Mouse (Mus musculus) thymus, postnatal 36 days (tissue): ENCODE data around the gene Ambra1.

Experiments
- DNase-seq, 2 experiments: peaks; one replicate each; pipeline ENCODE4 v3.0.0; 2022; ENCODE audit warnings: mixed read lengths in 2 of 2

Ambra1 gene

GRCm38 (mm10) chr2:91729971-91730821, at the start of gene Ambra1:
Gene Ambra1 (plus strand): TSS chr2:91730134.
- DNase-seq, result peak; percentile 82 to 84

- DNase-seq, result peak in 1 of 2 experiments; percentile 13
These were observed 47.1 kb upstream of the Ambra1 start for GRCm38 (mm10) chr2:91682850-91683249.

DNA sequence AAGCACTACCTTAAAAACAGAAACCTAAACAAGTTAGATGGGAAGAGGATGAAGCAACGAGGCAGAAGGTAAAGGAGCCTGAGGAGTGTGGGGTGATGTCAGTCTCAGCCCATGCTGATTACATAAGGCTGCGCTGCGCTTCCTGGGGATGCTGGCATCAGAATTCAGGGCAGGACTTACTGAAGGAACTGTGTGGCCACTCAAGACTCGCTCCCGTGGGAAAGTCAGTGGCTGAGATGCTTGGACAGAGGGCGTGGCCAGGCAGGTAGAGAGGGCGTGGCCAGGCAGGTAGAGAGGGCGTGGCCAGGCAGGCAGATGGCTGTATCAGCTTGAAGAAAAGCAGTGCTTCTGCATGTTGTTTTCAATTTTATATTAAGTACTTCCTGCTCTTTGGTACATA, 46.0 kb upstream of the Ambra1 start:
- DNase-seq, result no peak

DNA sequence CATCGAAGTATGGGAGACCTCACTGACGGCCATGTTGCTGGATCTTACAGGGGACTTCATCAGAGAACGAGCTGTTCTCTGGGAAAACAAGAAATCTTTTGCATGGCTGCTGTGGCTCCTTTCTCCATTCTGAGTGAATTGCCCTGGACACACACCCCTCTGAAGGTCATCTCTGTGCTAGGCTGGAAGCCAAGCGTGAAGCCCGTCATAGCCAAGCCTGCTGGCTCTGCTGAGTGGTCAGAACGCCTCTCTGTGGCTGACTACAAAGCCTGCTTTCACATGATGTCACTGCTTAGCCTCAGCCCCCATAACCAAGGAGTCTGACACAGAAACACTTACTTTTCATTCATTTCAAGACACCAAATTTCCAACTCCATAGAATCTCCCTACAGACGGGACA, 40.5 kb upstream of the Ambra1 start:
- DNase-seq, result no peak

GRCm38 (mm10) chr2:91695436-91696224, 34.3 kb upstream of the Ambra1 start:
- DNase-seq, result no peak

- no peak for DNase-seq
These were observed 33.7 kb upstream of the Ambra1 start for GRCm38 (mm10) chr2:91696225-91696590.

- no peak for DNase-seq
These were observed 30.7 kb upstream of the Ambra1 start for GRCm38 (mm10) chr2:91699225-91699624.

- DNase-seq, result no peak
These were observed 28.6 kb upstream of the Ambra1 start for GRCm38 (mm10) chr2:91701366-91701765.

DNA sequence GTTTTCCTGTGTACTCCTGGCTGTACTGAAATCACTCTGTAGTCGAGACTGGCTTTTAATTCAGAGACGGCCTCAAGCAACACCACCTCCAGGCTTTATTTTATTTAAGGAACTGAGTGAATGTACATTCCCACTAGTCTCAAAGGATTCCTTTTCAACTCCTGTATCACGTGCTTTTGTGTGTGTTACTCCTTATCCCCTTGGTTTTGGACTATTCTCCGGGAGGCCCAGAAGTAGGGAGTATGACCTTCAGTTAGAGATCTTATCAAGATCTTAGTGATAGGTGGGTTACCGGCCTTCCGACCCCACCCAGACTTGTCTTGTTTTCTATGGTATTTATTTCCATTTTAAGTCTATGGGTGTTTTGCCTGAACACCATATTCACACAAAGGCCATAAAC, 24.2 kb upstream of the Ambra1 start:
- DNase-seq, result no peak

GRCm38 (mm10) chr2:91706456-91706855, 23.5 kb upstream of the Ambra1 start:
- DNase-seq, result no peak

DNA sequence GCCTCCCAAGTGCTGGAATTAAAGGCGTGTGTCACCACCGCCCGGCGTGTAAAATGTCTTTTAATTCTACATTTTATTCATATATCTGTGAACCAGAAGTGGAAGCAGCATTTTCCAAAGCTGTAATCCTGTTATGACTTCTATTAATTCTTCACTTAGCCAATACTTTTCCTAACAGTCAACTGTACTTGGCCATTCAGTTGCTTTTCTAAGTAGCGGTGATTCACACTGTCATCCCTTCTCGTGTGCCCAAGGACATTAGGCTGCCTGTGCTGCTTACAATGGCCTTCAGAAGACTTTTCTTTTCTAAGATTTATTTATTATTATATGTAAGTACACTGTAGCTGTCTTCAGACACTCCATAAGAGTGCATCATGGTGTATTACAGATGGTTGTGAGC, 21.6 kb upstream of the Ambra1 start:
- no peak for DNase-seq

DNA sequence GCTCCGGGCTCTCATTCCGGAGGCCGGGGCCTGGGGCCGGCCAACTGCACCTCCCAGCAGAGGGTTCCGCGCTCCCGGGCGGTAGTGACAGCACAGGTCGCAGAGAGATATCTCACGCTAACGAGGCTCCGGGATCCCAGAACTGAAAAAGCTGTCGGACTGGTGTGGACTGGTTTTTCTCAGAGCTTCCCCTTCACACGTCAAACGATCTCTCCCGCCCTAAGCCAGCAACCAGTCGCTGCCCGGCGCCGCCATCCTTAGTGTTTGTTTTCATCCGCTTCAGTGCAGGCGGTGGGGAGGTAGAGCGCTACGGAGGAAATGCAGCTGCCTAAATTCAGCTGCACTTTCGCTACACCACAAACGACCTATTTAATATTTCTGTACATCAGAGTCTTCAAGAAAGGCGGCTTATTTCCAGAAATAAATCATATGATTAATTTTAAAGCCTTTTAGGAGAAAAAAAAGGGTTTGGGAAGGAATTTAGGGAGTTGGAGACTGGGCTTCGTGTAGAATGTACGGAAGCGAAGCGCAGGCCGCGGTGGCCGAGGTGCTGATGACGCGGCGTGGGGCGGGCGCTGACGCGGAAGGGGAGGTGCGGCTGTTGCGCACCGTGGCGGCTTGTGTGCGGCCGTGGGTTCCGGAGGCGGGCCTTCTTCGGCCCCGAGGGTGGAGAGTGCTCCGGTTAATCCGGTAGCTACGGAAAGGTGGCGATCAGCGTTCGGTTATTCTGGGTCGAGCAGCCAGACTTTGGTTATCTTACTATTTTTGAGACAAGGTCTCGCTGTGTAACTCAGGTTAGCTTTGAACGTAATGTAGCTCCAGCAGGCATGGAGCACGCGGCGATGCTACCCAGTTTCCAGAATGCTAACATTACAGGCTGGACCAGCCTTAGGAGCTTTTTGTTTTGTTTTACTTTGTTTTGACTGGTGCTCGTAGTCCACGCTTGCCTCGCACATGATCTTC, 19.4 kb upstream of the Ambra1 start, which contains the start of the genes Atg13 and Harbi1:
Gene Atg13, minus strand, starts transcription at position 305 of the 963 bp plus-strand sequence.
Gene Harbi1, plus strand, starts transcription at position 581 of the 963 bp plus-strand sequence.
- peak; percentile 90 to 92 for DNase-seq

DNA sequence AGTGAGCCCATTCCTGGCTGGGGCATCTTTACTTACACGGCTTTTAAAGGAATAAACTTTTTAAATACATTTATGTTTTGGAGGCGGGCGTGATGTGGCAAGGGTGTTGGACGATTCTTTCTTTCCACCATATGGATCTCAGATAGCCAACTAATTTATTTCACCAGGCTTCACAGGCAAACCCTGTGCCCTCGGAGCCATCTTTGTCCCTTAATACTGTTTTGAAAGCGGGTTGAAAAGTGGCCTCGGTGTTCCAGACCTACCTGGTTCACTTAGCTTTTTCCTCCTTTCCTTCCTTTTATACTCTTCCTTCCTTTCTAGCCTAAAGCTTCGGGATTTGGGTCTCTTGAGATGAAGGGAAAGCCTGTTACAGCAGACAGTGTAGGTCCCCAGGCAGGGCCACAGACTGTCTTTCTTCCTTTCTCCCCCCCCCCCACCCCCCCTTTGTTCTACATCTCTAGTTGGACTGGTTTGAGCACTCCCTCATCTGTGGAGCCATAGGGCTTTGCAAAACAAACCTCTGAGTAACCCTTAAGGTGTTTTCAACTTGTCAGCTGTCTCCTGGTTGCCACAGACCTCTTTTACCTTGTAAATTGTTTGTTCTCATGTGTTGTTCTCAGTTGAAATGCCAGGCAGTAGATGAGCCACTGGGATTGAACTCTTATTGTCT, 18.5 kb upstream of the Ambra1 start:
- peak in 1 of 2 experiments; percentile 2 for DNase-seq

- DNase-seq, result no peak
These were observed 15.0 kb upstream of the Ambra1 start for GRCm38 (mm10) chr2:91714921-91715320.

DNA sequence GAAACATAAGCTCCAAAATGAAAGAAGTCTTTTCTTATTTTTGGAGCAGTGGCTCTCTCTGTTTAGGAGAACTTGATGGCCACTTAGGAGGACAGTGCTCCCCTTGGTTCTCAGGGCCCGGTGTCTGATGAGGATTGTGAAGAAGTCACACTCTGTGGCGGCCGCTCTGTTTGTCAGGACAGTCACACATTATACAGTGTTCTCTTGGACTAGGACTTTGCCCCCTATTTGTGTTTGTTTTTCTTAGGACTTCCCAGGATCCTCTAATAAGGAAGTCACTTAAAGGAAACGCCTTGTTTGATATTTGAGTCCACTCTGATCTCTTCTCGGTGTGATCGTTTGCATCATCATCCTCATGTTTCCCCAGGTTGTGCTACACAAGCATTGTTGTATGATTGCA, 11.7 kb upstream of the Ambra1 start:
- DNase-seq, result no peak

GRCm38 (mm10) chr2:91723382-91723781, 6.6 kb upstream of the Ambra1 start:
- DNase-seq, result no peak

DNA sequence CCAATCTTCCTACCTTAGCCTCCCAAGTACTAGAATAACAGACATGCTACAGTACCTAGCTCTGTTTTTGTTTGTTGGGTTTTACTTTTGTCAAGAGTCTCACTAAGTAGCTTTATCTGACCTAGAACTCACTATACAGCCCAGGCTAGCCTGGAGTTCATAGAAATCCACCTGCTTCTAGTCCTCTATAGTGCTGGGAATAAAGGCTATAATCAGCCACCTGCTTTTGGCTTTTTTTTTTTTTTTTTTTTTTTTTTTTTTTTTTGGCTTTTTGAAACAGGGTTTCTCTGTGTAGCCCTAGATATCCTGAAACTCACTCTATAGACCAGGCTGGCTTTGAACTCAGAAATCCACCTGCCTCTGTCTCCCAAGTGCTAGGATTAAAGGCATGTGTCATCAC, 6.0 kb upstream of the Ambra1 start:
- no peak for DNase-seq

GRCm38 (mm10) chr2:91724716-91725115, 5.2 kb upstream of the Ambra1 start:
- DNase-seq, result no peak

GRCm38 (mm10) chr2:91725476-91725875, 4.5 kb upstream of the Ambra1 start:
- DNase-seq, result peak; percentile 11 to 22

- DNase-seq, result no peak
These were observed 2.9 kb upstream of the Ambra1 start for GRCm38 (mm10) chr2:91727011-91727410.

GRCm38 (mm10) chr2:91729571-91729970, 363 bp upstream of the Ambra1 start:
- no peak for DNase-seq

- no peak for DNase-seq
These were observed 5.3 kb downstream of the Ambra1 start for GRCm38 (mm10) chr2:91735221-91735620.
